In the genomic region with DNA sequence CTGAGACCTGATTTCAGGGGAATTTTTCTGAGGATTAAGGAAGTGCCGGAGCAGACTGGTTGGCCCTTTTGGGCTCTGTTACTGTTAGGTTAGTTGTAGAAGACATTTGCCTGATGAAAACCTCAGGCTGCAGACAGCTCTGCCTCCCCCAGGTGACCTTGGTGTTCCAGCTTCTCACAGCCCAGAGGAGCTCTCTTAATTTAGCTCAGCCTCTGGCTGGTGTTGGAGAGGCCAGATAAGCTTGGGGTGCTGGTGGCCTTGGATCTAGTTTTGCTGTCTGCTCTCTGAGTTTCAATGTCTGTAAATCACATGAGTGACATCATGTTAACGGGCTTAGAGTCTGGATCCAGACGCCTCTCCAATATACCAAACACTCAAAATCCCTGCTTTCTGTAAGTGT, we compare ENCODE assay signal across 18 mouse cellular contexts. TPM values are rescaled to one million over a fixed set of nuclear protein-coding genes. Genes with fewer than 3 reads are reported as not detected.
DNase-seq lines count a peak whose midpoint lies in the region; ATAC-seq lines count a peak whose summit lies in the region.
"Had no signal": no experiment of that assay in that cellular context is flagged by ENCODE, and none has a peak within 500 bp of the region (broad histone marks: within the 10 kb centered on the region; RNA-seq: fewer than 3 reads in every experiment).

No protein-coding gene starts in this region.

- H3K4me1 ChIP-seq in midbrain, embryonic 15.5 days, result no peaks in the 10 kb centered on the region
- H3K4me1 ChIP-seq: embryonic facial prominence, embryonic 15.5 days; forebrain, embryonic 12.5 days; limb, embryonic 12.5 days; liver, embryonic 15.5 days; neural tube, embryonic 15.5 days had no signal

- intact Hi-C loops in heart, postnatal 10 days (cut with DNase I), result no loop called here

- H3K4me2 ChIP-seq in midbrain, embryonic 15.5 days, result no peak overlapping the region
- H3K4me2 ChIP-seq: embryonic facial prominence, embryonic 15.5 days; forebrain, embryonic 12.5 days; kidney, embryonic 15.5 days; limb, embryonic 12.5 days; liver, embryonic 15.5 days; midbrain, embryonic 11.5 days; neural tube, embryonic 15.5 days had no signal

- no peaks in the 10 kb centered on the region for H3K9me3 ChIP-seq in midbrain, embryonic 15.5 days
- H3K9me3 ChIP-seq: embryonic facial prominence, embryonic 15.5 days; forebrain, embryonic 12.5 days; kidney, embryonic 15.5 days; limb, embryonic 12.5 days; liver, embryonic 15.5 days; neural tube, embryonic 15.5 days had no signal

- no peak overlapping the region for H3K27ac ChIP-seq in midbrain, embryonic 15.5 days
- H3K27ac ChIP-seq: embryonic facial prominence, embryonic 15.5 days; forebrain, embryonic 12.5 days; kidney, embryonic 15.5 days; limb, embryonic 12.5 days; liver, embryonic 15.5 days; neural tube, embryonic 15.5 days had no signal

- H3K4me3 ChIP-seq in midbrain, embryonic 15.5 days, result no peak overlapping the region
- H3K4me3 ChIP-seq: embryonic facial prominence, embryonic 15.5 days; forebrain, embryonic 12.5 days; kidney, embryonic 15.5 days; limb, embryonic 12.5 days; liver, embryonic 15.5 days; neural tube, embryonic 15.5 days had no signal

- WGBS in midbrain, embryonic 15.5 days, result 75% methylated on average over 3 of the region's 3 CpGs

- H3K36me3 ChIP-seq in midbrain, embryonic 15.5 days (replicated peaks), result no peaks in the 10 kb centered on the region
- H3K36me3 ChIP-seq: embryonic facial prominence, embryonic 15.5 days; forebrain, embryonic 12.5 days; kidney, embryonic 15.5 days; limb, embryonic 12.5 days; liver, embryonic 15.5 days; neural tube, embryonic 15.5 days had no signal

- no peaks in the 10 kb centered on the region for H3K27me3 ChIP-seq in midbrain, embryonic 15.5 days (replicated peaks)
- H3K27me3 ChIP-seq: embryonic facial prominence, embryonic 15.5 days; forebrain, embryonic 12.5 days; kidney, embryonic 15.5 days; limb, embryonic 12.5 days; liver, embryonic 15.5 days; neural tube, embryonic 15.5 days had no signal

- no peak overlapping the region for H3K9ac ChIP-seq in midbrain, embryonic 15.5 days
- H3K9ac ChIP-seq: embryonic facial prominence, embryonic 15.5 days; forebrain, embryonic 12.5 days; kidney, embryonic 15.5 days; limb, embryonic 12.5 days; liver, embryonic 15.5 days; neural tube, embryonic 15.5 days had no signal

- no peak for ATAC-seq in activated CD4-positive, CD25-positive, alpha-beta regulatory T cell, adult 4 months
- no peak for ATAC-seq in midbrain, embryonic 15.5 days (replicated peaks)
- ATAC-seq: inflammation-experienced regulatory T-cells, adult 6 months had no signal

- DNase-seq in ovary, postnatal 36 days (ENCODE audit: low spot score), result peak; percentile 61
- DNase-seq in ovary, postnatal 10 days (ENCODE audit: low spot score), result no peak
- peak; percentile 45 to 53 for DNase-seq in heart, adult 9 months (ENCODE audit: low spot score in 2 of 2)
- DNase-seq in heart, postnatal 10 days, result peak; percentile 63 to 72
- no peak for DNase-seq in kidney, adult 9 months
- DNase-seq: right cerebral cortex, postnatal 14 days; thymus, adult 2 months had no signal

RNA-seq across cellular contexts. Expression of gene Pcare, which starts 31.7 kb away (rescaled TPM):
- total RNA-seq in heart, postnatal 10 days (2021), result under 1 TPM; 0.57 to 0.77 TPM
- polyA plus RNA-seq in activated CD4-positive, CD25-positive, alpha-beta regulatory T cell, adult 4 months (2017; shearing (Covaris generic)), result not detected
- not detected in 2 replicates for polyA plus RNA-seq in midbrain, embryonic 15.5 days (2015; fragmentation: Nextera tagmentation; extraction: Ambion mirVana)
- polyA plus RNA-seq: embryonic facial prominence, embryonic 15.5 days; forebrain, embryonic 12.5 days; hindbrain, embryonic 11.5 days; inflammation-experienced regulatory T-cells, adult 6 months; kidney, embryonic 15.5 days; limb, embryonic 12.5 days; liver, embryonic 15.5 days; midbrain, embryonic 11.5 days; neural tube, embryonic 15.5 days; thymus, adult 2 months had no signal

RNA-seq across cellular contexts. Expression of gene Clip4, which starts 47.3 kb away (rescaled TPM):
- total RNA-seq in heart, postnatal 10 days (2021), result 100 to 1,000 TPM; 164 TPM
- not detected for polyA plus RNA-seq in activated CD4-positive, CD25-positive, alpha-beta regulatory T cell, adult 4 months (2017; shearing (Covaris generic))
- 12.7 and 13.7 TPM in 2 replicates for polyA plus RNA-seq in midbrain, embryonic 15.5 days (2015; fragmentation: Nextera tagmentation; extraction: Ambion mirVana)

RNA-seq across cellular contexts. Expression of gene Togaram2, which starts 48.0 kb away (rescaled TPM):
- 1 to 10 TPM; 1.7 to 2.0 TPM for total RNA-seq in heart, postnatal 10 days (2021)
- polyA plus RNA-seq in activated CD4-positive, CD25-positive, alpha-beta regulatory T cell, adult 4 months (2017; shearing (Covaris generic)), result not detected
- 0.48 and 0.68 TPM in 2 replicates for polyA plus RNA-seq in midbrain, embryonic 15.5 days (2015; fragmentation: Nextera tagmentation; extraction: Ambion mirVana)
- polyA plus RNA-seq: hindbrain, embryonic 11.5 days; inflammation-experienced regulatory T-cells, adult 6 months; limb, embryonic 12.5 days; liver, embryonic 15.5 days; midbrain, embryonic 11.5 days had no signal

Comparison
In these comparisons a context has a peak if more than half of its experiments do, and no peak if none do; other contexts are left out.
1. DNase-seq: peak in ovary, postnatal 36 days (single experiment), heart, adult 9 months (2 of 2) and heart, postnatal 10 days (2 of 2); none in ovary, postnatal 10 days (single experiment) and kidney, adult 9 months (single experiment).
2. RNA of gene Clip4, which starts 47.3 kb away (polyA plus RNA-seq): 12.7 to 13.7 TPM in midbrain, embryonic 15.5 days; not detected in activated CD4-positive, CD25-positive, alpha-beta regulatory T cell, adult 4 months; every median in the first group is over 10 times any median in the second.